Mouse (Mus musculus): Measurements from ENCODE around the gene Timm23.

- TF ChIP-seq POLR2A (IDR thresholded peaks at IDR 0.05; ENCODE audit: control insufficient read depth, extremely low read depth, insufficient read depth, low read length, poor library complexity), result no peak
- TF ChIP-seq CTCF (IDR thresholded peaks at IDR 0.05; ENCODE audit: borderline replicate concordance, control insufficient read depth, extremely low read depth, insufficient read depth, low read length, poor library complexity), result no peak
These were observed 34.4 kb downstream of the Timm23 start for GRCm38 (mm10) chr14:32167326-32167725.
